Comparison of ENCODE assay signal across 8 mouse cellular contexts in genomic region chr13:46019431-46020166, GRCm38 (mm10). TPM values are rescaled to one million over a fixed set of nuclear protein-coding genes. Genes with fewer than 3 reads are reported as not detected.
A peak's percentile ranks its signal among the peaks of the same experiment; 100 is the strongest.
DNase-seq lines count a peak whose midpoint lies in the region; ATAC-seq and TF ChIP-seq lines count a peak whose summit lies in the region.

No protein-coding gene starts in this region.

- H3K27me3 ChIP-seq in liver, adult 2 months (ENCODE audit: control insufficient read depth, insufficient read depth, low read length): no peaks in the 10 kb centered on the region
- H3K27me3 ChIP-seq in liver, embryonic 12.5 days (replicated peaks): no peaks in the 10 kb centered on the region
- no peaks in the 10 kb centered on the region for H3K27me3 ChIP-seq in kidney, adult 2 months (replicated peaks; ENCODE audit: control insufficient read depth, insufficient read depth, low read length)

- H3K79me2 ChIP-seq in liver, adult 2 months (ENCODE audit: control insufficient read depth, insufficient read depth, low read length): no peaks in the 10 kb centered on the region

- H3K27ac ChIP-seq in liver, adult 2 months (replicated peaks; ENCODE audit: insufficient read depth, low read depth, low read length): peak overlapping the region; percentile 62
- H3K27ac ChIP-seq in liver, embryonic 12.5 days: no peak overlapping the region
- peak overlapping the region; percentile 10 for H3K27ac ChIP-seq in kidney, adult 2 months (ENCODE audit: insufficient read depth, low read depth, low read length)

- H3K4me1 ChIP-seq in liver, adult 2 months (ENCODE audit: control insufficient read depth, insufficient read depth, low read length): peaks cover 25% of the 10 kb centered on the region
- peaks cover 5% of the 10 kb centered on the region; the same call in 1 of the 2 replicates for H3K4me1 ChIP-seq in liver, embryonic 12.5 days
- H3K4me1 ChIP-seq in kidney, adult 2 months (ENCODE audit: control insufficient read depth, insufficient read depth, low read length): peaks cover 15% of the 10 kb centered on the region

- no peak overlapping the region for H3K4me2 ChIP-seq in liver, embryonic 12.5 days

- 23% methylated on average over 9 of the region's 9 CpGs for WGBS in liver, adult 2 months
- WGBS in liver, embryonic 12.5 days (ENCODE audit: insufficient replicate concordance): 57% methylated on average over 9 of the region's 9 CpGs
- WGBS in kidney, adult 2 months: 22% methylated on average over 9 of the region's 9 CpGs

- H3K9ac ChIP-seq in liver, adult 2 months (ENCODE audit: low read depth, low read length): no peak overlapping the region
- no peak overlapping the region for H3K9ac ChIP-seq in liver, embryonic 12.5 days

- no peak for TF ChIP-seq CTCF in liver, adult 2 months (IDR thresholded peaks at IDR 0.05; ENCODE audit: low read depth, low read length)
- TF ChIP-seq CTCF in kidney, adult 2 months (conservative IDR thresholded peaks at IDR 0.05; ENCODE audit: insufficient read depth, insufficient read length, low read depth, low read length): no peak

- no peaks in the 10 kb centered on the region for H3K36me3 ChIP-seq in liver, adult 2 months (ENCODE audit: control insufficient read depth, insufficient read depth, low read length)
- H3K36me3 ChIP-seq in liver, embryonic 12.5 days: no peaks in the 10 kb centered on the region
- no peaks in the 10 kb centered on the region for H3K36me3 ChIP-seq in kidney, adult 2 months (ENCODE audit: control insufficient read depth, insufficient read depth, low read length)

- H3K4me3 ChIP-seq in liver, adult 2 months (ENCODE audit: insufficient read depth, low read depth, low read length): no peak overlapping the region
- no peak overlapping the region for H3K4me3 ChIP-seq in liver, embryonic 12.5 days
- H3K4me3 ChIP-seq in kidney, adult 2 months (ENCODE audit: insufficient read depth, low read depth, low read length): no peak overlapping the region

- ATAC-seq in liver, embryonic 12.5 days: no peak

- TF ChIP-seq POLR2A in liver, adult 2 months (IDR thresholded peaks at IDR 0.05; ENCODE audit: extremely low read depth, insufficient read depth, low read length): no peak
- TF ChIP-seq POLR2A in kidney, adult 2 months (IDR thresholded peaks at IDR 0.05; ENCODE audit: low read depth, low read length): no peak

- DNase-seq in liver, adult 2 months (ENCODE audit: extremely low read depth, low read depth, low spot score): peak; percentile 95
- peak; percentile 50 to 56 for DNase-seq in cerebellum, adult 18-20 months
- peak; percentile 96 for DNase-seq in kidney, adult 2 months
- DNase-seq in lung, postnatal 36 days: peak; percentile 19
- DNase-seq in heart, adult 8-10 months (ENCODE audit: low spot score): no peak
- no peak for DNase-seq in urinary bladder, adult 2 months (ENCODE audit: low spot score)
- DNase-seq in thymus, postnatal 14 days: no peak

- no peaks in the 10 kb centered on the region for H3K9me3 ChIP-seq in liver, embryonic 12.5 days (replicated peaks)

RNA-seq across cellular contexts. Expression of gene Atxn1, which starts 54.8 kb away (rescaled TPM):
- 7.8 and 8.7 TPM in 2 replicates for total RNA-seq in liver, adult 2 months (2014; rRNA removed)
- polyA plus RNA-seq in liver, adult 2 months (2012; rRNA removed): 7.7 and 8.3 TPM in 2 replicates
- 1.6 and 1.7 TPM in 2 replicates for polyA plus RNA-seq in liver, embryonic 12.5 days (2016; fragmentation: Nextera tagmentation; extraction: Ambion mirVana)
- polyA plus RNA-seq in kidney, adult 2 months (2012; rRNA removed): 15.0 and 17.9 TPM in 2 replicates
- total RNA-seq in heart, adult 8-10 months (2022): 10 to 100 TPM; 33.5 to 37.8 (median 35.8) TPM
- polyA plus RNA-seq in urinary bladder, adult 2 months (2012; rRNA removed): 12.4 and 17.5 TPM in 2 replicates

Comparison
In these comparisons a context has a peak if more than half of its experiments do, and no peak if none do; other contexts are left out.
1. DNase-seq: peak in liver, adult 2 months (single experiment), cerebellum, adult 18-20 months (2 of 2), kidney, adult 2 months (single experiment) and lung, postnatal 36 days (single experiment); none in heart, adult 8-10 months (single experiment), urinary bladder, adult 2 months (single experiment) and thymus, postnatal 14 days (single experiment).